Mouse (Mus musculus) midbrain, postnatal 0 days (tissue): Measurements from ENCODE around the gene Hspb11. TPM values are rescaled to one million over a fixed set of nuclear protein-coding genes. Genes with fewer than 3 reads are reported as not detected.
A peak's percentile ranks its signal among the peaks of the same experiment; 100 is the strongest.

Source experiments
- ATAC-seq: fragments of 200-750 bp; cut with Nextera tagmentation; 2 replicates; pipeline ENCODE4 v1.8.0; 2017; ENCODE audit warnings: moderate number of reproducible peaks, mild to moderate bottlenecking, moderate TSS enrichment, moderate library complexity; ENCODE audit not compliant: low FRiP score
- DNase-seq: peaks from one replicate; pipeline ENCODE4 v3.0.0-alpha.2; 2015; ENCODE audit warnings: low spot score
- H3K27ac ChIP-seq: fragments of 300-500 bp; sonication (generic); 2 replicates; pipeline ENCODE4 v1.5.1; 2014; ENCODE audit warnings: low read depth, mild to moderate bottlenecking, low read length, mixed read lengths
- H3K27me3 ChIP-seq: fragments of 300-500 bp; sonication (generic); 2 replicates; pipeline ENCODE4 v1.6.1; 2014; ENCODE audit warnings: low read length, control low read depth, mixed read lengths; ENCODE audit not compliant: insufficient read depth
- H3K36me3 ChIP-seq: fragments of 300-500 bp; sonication (generic); 2 replicates; pipeline ENCODE4 v1.6.1; 2014; ENCODE audit warnings: low read length, control low read depth, mixed read lengths; ENCODE audit not compliant: insufficient read depth
- H3K4me1 ChIP-seq: fragments of 300-500 bp; sonication (generic); 2 replicates; pipeline ENCODE4 v1.6.1; 2014; ENCODE audit warnings: mild to moderate bottlenecking, control low read depth, antibody characterized with exemption, low read length, mixed read lengths; ENCODE audit not compliant: insufficient read depth
- H3K4me2 ChIP-seq: fragments of 300-500 bp; sonication (generic); 2 replicates; pipeline ENCODE4 v1.6.1; 2014; ENCODE audit warnings: low read depth, mild to moderate bottlenecking, low read length, mixed read lengths; ENCODE audit not compliant: poor library complexity, severe bottlenecking
- H3K4me3 ChIP-seq: fragments of 300-500 bp; sonication (generic); 2 replicates; pipeline ENCODE4 v1.5.1; 2014; ENCODE audit warnings: low read depth, mild to moderate bottlenecking, low read length, moderate library complexity
- H3K9ac ChIP-seq: fragments of 300-500 bp; sonication (generic); replicated peaks from 2 replicates; pipeline ENCODE4 v1.6.1; 2014; ENCODE audit warnings: mild to moderate bottlenecking, low read length, moderate library complexity, mixed read lengths; ENCODE audit not compliant: poor library complexity, severe bottlenecking
- H3K9me3 ChIP-seq: fragments of 300-500 bp; sonication (generic); 2 replicates; pipeline ENCODE4 v1.6.1; 2016; ENCODE audit warnings: low read length, control low read depth
- CTCF ChIP-seq: IDR thresholded peaks from 2 replicates; pipeline ENCODE4 v1.5.1; 2016; ENCODE audit warnings: antibody characterized with exemption, mild to moderate bottlenecking
- WGBS: fragments of 180-500 bp; shearing (Covaris S2); extraction: QIAGEN DNeasy Blood & Tissue Kit; methylation state at CpG from one replicate; pipeline ENCODE4 v1.1.7; 2014; 5-methylcytosine and 5-hydroxymethylcytosine counted together
- polyA plus RNA-seq: library from polyadenylated mRNA; unstranded; fragments of >200 nt; fragmentation: Nextera tagmentation; extraction: Ambion mirVana; gene quantifications from 2 replicates; pipeline ENCODE4 v1.2.1, GENCODE M21; 2015
- total RNA-seq: library from RNA; depleted of rRNA; stranded (reverse); fragments of >200 nt; gene quantifications from 2 replicates; pipeline ENCODE4 v1.2.3, GENCODE M21; 2014

The Hspb11 gene
- total and polyA plus RNA-seq, 2 experiments from 2014 or later: 12.8 to 33.2 TPM

- DNase-seq (no peak), ATAC-seq (no peak)
- Histone ChIP-seq H3K27ac (no peak overlapping the region), H3K4me1 (no peaks in the 10 kb centered on the region), H3K4me3 (no peak overlapping the region), H3K36me3 (no peaks in the 10 kb centered on the region), H3K4me2 (no peak overlapping the region), H3K9ac (no peak overlapping the region), H3K9me3 (no peaks in the 10 kb centered on the region), H3K27me3 (no peaks in the 10 kb centered on the region)
- 94% methylated on average over 8 of the region's 8 CpGs for WGBS
- no peak for TF ChIP-seq CTCF
Measured at GRCm38 (mm10) chr4:107286386-107286785, 33.0 kb downstream of the Hspb11 start.

DNA sequence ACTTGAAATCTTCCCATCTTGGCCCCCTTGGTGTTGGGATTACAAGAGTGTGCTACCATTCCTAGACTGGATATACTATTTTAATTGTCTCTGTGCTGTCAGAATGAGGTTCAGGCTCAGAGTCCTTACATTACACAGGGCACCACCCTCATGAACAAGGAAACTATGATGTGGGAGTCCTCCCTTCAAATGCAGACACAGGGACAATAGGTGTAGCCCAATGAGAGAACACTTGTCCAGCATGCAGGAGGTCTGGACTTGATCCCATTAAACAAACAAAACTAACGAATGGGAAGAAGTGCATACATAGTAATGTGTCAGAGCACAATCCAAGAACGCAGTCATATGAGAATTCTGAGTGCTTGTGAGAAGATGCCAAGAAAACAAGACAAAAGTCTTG is 34.1 kb downstream of the Hspb11 start:
- H3K36me3 ChIP-seq: no peaks in the 10 kb centered on the region
- no peak for TF ChIP-seq CTCF
- 86% methylated on average over 2 of the region's 2 CpGs for WGBS

GRCm38 (mm10) chr4:107291611-107292272 is 38.3 kb downstream of the Hspb11 start:
- no peak for TF ChIP-seq CTCF
- Histone ChIP-seq H3K36me3 (no peaks in the 10 kb centered on the region), H3K4me1 (no peaks in the 10 kb centered on the region), H3K27ac (no peak overlapping the region), H3K27me3 (no peaks in the 10 kb centered on the region), H3K4me3 (no peak overlapping the region), H3K9me3 (no peaks in the 10 kb centered on the region), H3K9ac (no peak overlapping the region), H3K4me2 (no peak overlapping the region)
- peak; percentile 27 for DNase-seq
- ATAC-seq: no peak
- WGBS: 76% methylated on average over 7 of the region's 7 CpGs

More for the DNA sequence above, 34.1 kb downstream of the Hspb11 start:
- Histone ChIP-seq H3K27ac (no peak overlapping the region), H3K9ac (no peak overlapping the region), H3K27me3 (no peaks in the 10 kb centered on the region), H3K9me3 (no peaks in the 10 kb centered on the region), H3K4me3 (no peak overlapping the region), H3K4me2 (no peak overlapping the region), H3K4me1 (no peaks in the 10 kb centered on the region)
- DNase-seq: no peak
- ATAC-seq: no peak

- TF ChIP-seq CTCF: no peak
- Histone ChIP-seq H3K27ac (no peak overlapping the region), H3K9ac (no peak overlapping the region), H3K36me3 (no peaks in the 10 kb centered on the region), H3K4me3 (no peak overlapping the region), H3K4me2 (no peak overlapping the region), H3K27me3 (no peaks in the 10 kb centered on the region), H3K4me1 (no peaks in the 10 kb centered on the region), H3K9me3 (no peaks in the 10 kb centered on the region)
- no peak for DNase-seq
- ATAC-seq: no peak
- 68% methylated on average over 4 of the region's 4 CpGs for WGBS
Measured at GRCm38 (mm10) chr4:107292273-107292662, 38.9 kb downstream of the Hspb11 start.

- Histone ChIP-seq H3K4me3 (no peak overlapping the region), H3K4me2 (no peak overlapping the region), H3K9me3 (no peaks in the 10 kb centered on the region), H3K9ac (no peak overlapping the region), H3K4me1 (no peaks in the 10 kb centered on the region), H3K27ac (no peak overlapping the region), H3K27me3 (no peaks in the 10 kb centered on the region), H3K36me3 (no peaks in the 10 kb centered on the region)
- no peak for ATAC-seq
- DNase-seq: no peak
- WGBS: 87% methylated on average over 8 of the region's 8 CpGs
- TF ChIP-seq CTCF: no peak
Measured at GRCm38 (mm10) chr4:107298071-107298606, 44.7 kb downstream of the Hspb11 start.

DNA sequence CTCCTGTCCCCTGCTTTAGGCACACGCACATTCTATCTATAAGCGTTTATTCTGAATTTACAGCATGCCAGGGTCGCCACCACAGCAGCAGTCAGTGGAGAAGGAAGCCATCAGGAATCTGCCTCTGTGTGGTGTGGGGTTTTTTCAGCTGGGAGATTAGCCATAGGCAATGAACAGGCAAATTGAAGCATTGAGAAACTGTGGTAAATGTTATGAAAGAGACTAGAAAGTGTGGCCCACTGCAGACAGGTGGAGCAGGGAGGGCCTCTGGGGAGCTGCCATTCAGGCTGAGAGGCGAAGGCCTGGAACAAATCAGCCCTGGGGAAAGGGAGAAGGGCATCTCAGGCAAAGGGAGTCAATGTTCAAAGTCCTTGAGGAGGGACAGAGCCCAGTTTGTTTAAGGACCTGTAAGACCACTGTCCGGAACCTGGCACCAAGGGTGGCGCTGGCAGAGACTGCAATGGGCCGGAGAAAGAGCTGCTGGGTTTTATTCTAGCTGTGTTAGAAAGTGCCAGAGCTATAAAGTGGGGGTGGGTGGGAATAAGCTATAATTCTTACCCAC is 46.5 kb downstream of the Hspb11 start:
- no peak overlapping the region for H3K4me3 ChIP-seq
- no peaks in the 10 kb centered on the region for H3K9me3 ChIP-seq
- H3K9ac ChIP-seq: no peak overlapping the region
- 83% methylated on average over 7 of the region's 7 CpGs for WGBS
- no peaks in the 10 kb centered on the region for H3K36me3 ChIP-seq
- DNase-seq: no peak
- no peaks in the 10 kb centered on the region for H3K4me1 ChIP-seq
- no peak for TF ChIP-seq CTCF
- no peak overlapping the region for H3K4me2 ChIP-seq
- no peaks in the 10 kb centered on the region for H3K27me3 ChIP-seq
- H3K27ac ChIP-seq: no peak overlapping the region
- no peak for ATAC-seq
